Mouse (Mus musculus) bone marrow macrophage, adult 2 months (primary cell): ENCODE measurements at regions not wholly inside any gene's neighbourhood (a gene's known extent, or its start where the extent isn't known, plus 50 kb on each side); places are given as distances from the start of the nearest gene placed in this dataset.

Experiments used
- CTCF ChIP-seq: IDR thresholded peaks from 2 replicates; pipeline ENCODE4 v1.5.1; 2012; ENCODE audit warnings: low read depth, mild to moderate bottlenecking, low read length, moderate library complexity
- POLR2A ChIP-seq: IDR thresholded peaks from 2 replicates; pipeline ENCODE4 v1.6.1; 2012; ENCODE audit warnings: mild to moderate bottlenecking, low read depth, low read length, borderline replicate concordance

DNA sequence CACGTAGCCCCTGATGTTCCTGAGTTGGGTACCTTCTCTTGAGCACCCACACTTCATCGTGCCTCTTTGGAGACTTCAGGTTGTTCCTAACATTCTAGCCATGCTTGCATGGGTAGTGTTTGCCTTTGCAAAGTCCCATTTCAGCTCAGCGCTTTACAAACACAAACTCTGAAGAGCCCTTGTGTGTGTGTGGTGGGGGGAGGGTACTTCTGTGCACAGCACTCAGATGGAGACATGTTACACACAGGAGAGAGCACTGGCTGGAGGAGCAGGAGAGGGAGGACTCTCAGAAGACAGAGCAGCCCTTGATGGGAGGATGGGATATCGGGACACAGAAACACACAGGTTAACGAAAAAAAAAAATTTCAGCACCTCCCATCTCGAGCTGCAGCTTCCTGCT is 167.4 kb downstream of the Chic2 start:
- TF ChIP-seq CTCF (no peak), POLR2A (no peak)
